Mouse (Mus musculus): Measurements from ENCODE around the gene Zfp518b. TPM values are rescaled to one million over a fixed set of nuclear protein-coding genes. Genes with fewer than 3 reads are reported as not detected.

Zfp518b gene
- polyA plus RNA-seq, 1 experiment from 2014 or later = 16.6 TPM

Other genes starting within 250 kb of the Zfp518b start
- gene Slc2a9, start 181.7 kb downstream of the Zfp518b start, polyA plus RNA-seq (2015; fragmentation: Nextera tagmentation; extraction: Ambion mirVana) = 1.2 and 2.4 TPM in 2 replicates
- gene Wdr1, start 121.6 kb downstream of the Zfp518b start, polyA plus RNA-seq (2015; fragmentation: Nextera tagmentation; extraction: Ambion mirVana) = 207 and 209 TPM in 2 replicates
- gene Clnk, start 192.0 kb upstream of the Zfp518b start, polyA plus RNA-seq (2015; fragmentation: Nextera tagmentation; extraction: Ambion mirVana) = not detected in 2 replicates

Measured in lung, embryonic 16.5 days (tissue).